Mouse (Mus musculus): ENCODE results near the gene P2rx6. TPM values are rescaled to one million over a fixed set of nuclear protein-coding genes. Genes with fewer than 3 reads are reported as not detected.

P2rx6 gene
- polyA plus RNA-seq, 1 experiment from 2014 or later: 0.41 TPM

GRCm38 (mm10) chr16:17626269-17626555, 64.5 kb downstream of the P2rx6 start:
- Histone ChIP-seq H3K27ac (ENCODE audit: low read depth, low read length) (no peak overlapping the region), H3K9me3 (ENCODE audit: control insufficient read depth, low read length) (no peaks in the 10 kb centered on the region), H3K4me2 (ENCODE audit: low read depth) (no peak overlapping the region), H3K4me1 (ENCODE audit: control insufficient read depth, insufficient read depth, low read length) (no peaks in the 10 kb centered on the region), H3K27me3 (ENCODE audit: control insufficient read depth, insufficient read depth, low read length) (no peaks in the 10 kb centered on the region), H3K9ac (ENCODE audit: low read length) (no peak overlapping the region), H3K36me3 (ENCODE audit: control insufficient read depth, insufficient read depth, low read length) (peaks cover 13% of the 10 kb centered on the region), H3K4me3 (ENCODE audit: low read depth, low read length) (no peak overlapping the region)
- ATAC-seq (ENCODE audit: insufficient read depth, low FRiP score, low TSS enrichment): no peak
- WGBS: 95% methylated on average over 5 of the region's 5 CpGs
- DNase-seq (ENCODE audit: low spot score): no peak

Other genes with a start within 250 kb of the P2rx6 start
- 0.15 and 0.23 TPM in 2 replicates for gene Serpind1, start 230.5 kb upstream of the P2rx6 start, polyA plus RNA-seq (2014; fragmentation: Nextera tagmentation; extraction: Ambion mirVana)
- 7.3 and 7.7 TPM in 2 replicates for gene Snap29, start 155.9 kb upstream of the P2rx6 start, polyA plus RNA-seq (2014; fragmentation: Nextera tagmentation; extraction: Ambion mirVana)
- gene Pi4ka, start 155.6 kb upstream of the P2rx6 start, polyA plus RNA-seq (2014; fragmentation: Nextera tagmentation; extraction: Ambion mirVana): 42.8 and 51.2 TPM in 2 replicates
- 86.5 and 93.8 TPM in 2 replicates for gene Crkl, start 109.9 kb upstream of the P2rx6 start, polyA plus RNA-seq (2014; fragmentation: Nextera tagmentation; extraction: Ambion mirVana)
- gene Aifm3, start 72.3 kb upstream of the P2rx6 start, polyA plus RNA-seq (2014; fragmentation: Nextera tagmentation; extraction: Ambion mirVana): 0.77 and 0.88 TPM in 2 replicates
- 87.4 and 92.7 TPM in 2 replicates for gene Lztr1, start 53.2 kb upstream of the P2rx6 start, polyA plus RNA-seq (2014; fragmentation: Nextera tagmentation; extraction: Ambion mirVana)
- gene Thap7, start 30.7 kb upstream of the P2rx6 start, polyA plus RNA-seq (2014; fragmentation: Nextera tagmentation; extraction: Ambion mirVana): 39.6 and 51.4 TPM in 2 replicates
- 0.20 and 0.42 TPM in 2 replicates for gene Lrrc74b, start 638 bp upstream of the P2rx6 start, polyA plus RNA-seq (2014; fragmentation: Nextera tagmentation; extraction: Ambion mirVana)
- 1.7 and 2.9 TPM in 2 replicates for gene Slc7a4, start 21.3 kb downstream of the P2rx6 start, polyA plus RNA-seq (2014; fragmentation: Nextera tagmentation; extraction: Ambion mirVana)
- gene Smpd4, start 57.5 kb downstream of the P2rx6 start, polyA plus RNA-seq (2014; fragmentation: Nextera tagmentation; extraction: Ambion mirVana): 41.2 and 45.3 TPM in 2 replicates
- gene Ccdc74a, start 84.6 kb downstream of the P2rx6 start, polyA plus RNA-seq (2014; fragmentation: Nextera tagmentation; extraction: Ambion mirVana): 3.5 and 4.7 TPM in 2 replicates
- 40.2 and 40.4 TPM in 2 replicates for gene Med15, start 171.0 kb downstream of the P2rx6 start, polyA plus RNA-seq (2014; fragmentation: Nextera tagmentation; extraction: Ambion mirVana)
- gene Klhl22, start 197.7 kb downstream of the P2rx6 start, polyA plus RNA-seq (2014; fragmentation: Nextera tagmentation; extraction: Ambion mirVana): 62.1 and 62.4 TPM in 2 replicates
- 9.5 and 13.1 TPM in 2 replicates for gene Scarf2, start 235.4 kb downstream of the P2rx6 start, polyA plus RNA-seq (2014; fragmentation: Nextera tagmentation; extraction: Ambion mirVana)